In genomic region chr15:9124856-9125255, GRCm38 (mm10) we compare ENCODE assay signal across 19 mouse cellular contexts.
"Had no signal": no experiment of that assay in that cellular context is flagged by ENCODE, and none has a peak within 500 bp of the region (broad histone marks: within the 10 kb centered on the region; RNA-seq: fewer than 3 reads in every experiment).

No protein-coding gene starts in this region.

- H3K27ac ChIP-seq: liver, embryonic 14.5 days; midbrain, embryonic 10.5 days; midbrain, embryonic 12.5 days; midbrain, embryonic 15.5 days; neural tube, embryonic 13.5 days; neural tube, embryonic 15.5 days had no signal

- ATAC-seq: midbrain, embryonic 15.5 days had no signal

- H3K4me1 ChIP-seq: midbrain, embryonic 10.5 days; midbrain, embryonic 12.5 days; midbrain, embryonic 15.5 days; neural tube, embryonic 13.5 days; neural tube, embryonic 15.5 days had no signal

- DNase-seq: lung, adult 18-20 months; lung, embryonic 14.5 days; lung, postnatal 10 days; lung, postnatal 4 days; retina, postnatal 1 day; right cerebral cortex, adult 18-20 months; right cerebral cortex, postnatal 25 days; right cerebral cortex, postnatal 4 days; spleen, adult 18-20 months; thymus, adult 2 months; thymus, postnatal 25 days; thymus, postnatal 4 days had no signal

- H3K27me3 ChIP-seq: midbrain, embryonic 12.5 days; midbrain, embryonic 15.5 days; neural tube, embryonic 13.5 days; neural tube, embryonic 15.5 days had no signal

- H3K4me3 ChIP-seq: midbrain, embryonic 10.5 days; midbrain, embryonic 12.5 days; midbrain, embryonic 15.5 days; myocyte; neural tube, embryonic 13.5 days; neural tube, embryonic 15.5 days had no signal

- H3K9ac ChIP-seq: liver, embryonic 14.5 days; lung, embryonic 14.5 days; midbrain, embryonic 12.5 days; midbrain, embryonic 15.5 days; neural tube, embryonic 13.5 days; neural tube, embryonic 15.5 days had no signal

- H3K4me2 ChIP-seq: lung, embryonic 14.5 days; midbrain, embryonic 12.5 days; midbrain, embryonic 15.5 days; neural tube, embryonic 13.5 days; neural tube, embryonic 15.5 days had no signal

- H3K9me3 ChIP-seq: midbrain, embryonic 10.5 days; midbrain, embryonic 12.5 days; midbrain, embryonic 15.5 days; neural tube, embryonic 13.5 days; neural tube, embryonic 15.5 days had no signal
